In genomic region chr14:50895985-50896746, GRCm38 (mm10) we compare ENCODE assay signal across 8 mouse cellular contexts. TPM values are rescaled to one million over a fixed set of nuclear protein-coding genes. Genes with fewer than 3 reads are reported as not detected.
DNase-seq lines count a peak whose midpoint lies in the region; ATAC-seq and TF ChIP-seq lines count a peak whose summit lies in the region.

No protein-coding gene starts in this region.

- H3K27ac ChIP-seq in cerebellum, adult 2 months (ENCODE audit: insufficient read depth, low read length): peak overlapping the region; percentile 97
- peak overlapping the region; percentile 15; the same call in 1 of the 2 replicates for H3K27ac ChIP-seq in forebrain, postnatal 0 days (ENCODE audit: low read depth, low read length)
- H3K27ac ChIP-seq in hindbrain, embryonic 11.5 days (ENCODE audit: low read depth, low read length): no peak overlapping the region
- H3K27ac ChIP-seq in lung, postnatal 0 days (ENCODE audit: low read length): peak overlapping the region; percentile 63
- no peak overlapping the region for H3K27ac ChIP-seq in thymus, adult 2 months (ENCODE audit: control insufficient read depth, insufficient read depth, low read length)

- peak; percentile 35; the same call in 1 of the 2 replicates for TF ChIP-seq POLR2A in cerebellum, adult 2 months (IDR thresholded peaks at IDR 0.05; ENCODE audit: borderline replicate concordance, insufficient read depth, low read length)
- no peak for TF ChIP-seq POLR2A in thymus, adult 2 months (IDR thresholded peaks at IDR 0.05; ENCODE audit: control insufficient read depth, extremely low read depth, insufficient read depth, low read length, poor library complexity)

- peak overlapping the region; percentile 83 for H3K4me2 ChIP-seq in forebrain, postnatal 0 days (ENCODE audit: low read depth)
- peak overlapping the region; percentile 65 for H3K4me2 ChIP-seq in hindbrain, embryonic 11.5 days (replicated peaks; ENCODE audit: low read depth, low read length)
- H3K4me2 ChIP-seq in lung, postnatal 0 days (replicated peaks; ENCODE audit: low read depth, low read length): peak overlapping the region; percentile 62

- ATAC-seq in forebrain, postnatal 0 days: peak; percentile 42
- peak; percentile 53; the same call in 1 of the 2 replicates for ATAC-seq in hindbrain, embryonic 11.5 days (ENCODE audit: low FRiP score)
- ATAC-seq in lung, postnatal 0 days: peak; percentile 82

- H3K4me3 ChIP-seq in cerebellum, adult 2 months (replicated peaks; ENCODE audit: insufficient read depth, low read depth, low read length): peak overlapping the region; percentile 76
- peak overlapping the region; percentile 45 for H3K4me3 ChIP-seq in forebrain, postnatal 0 days (ENCODE audit: low read depth, low read length)
- peak overlapping the region; percentile 34 for H3K4me3 ChIP-seq in hindbrain, embryonic 11.5 days (ENCODE audit: low read depth, low read length)
- peak overlapping the region; percentile 30 for H3K4me3 ChIP-seq in lung, postnatal 0 days (ENCODE audit: low read depth, low read length)
- H3K4me3 ChIP-seq in thymus, adult 2 months (ENCODE audit: control insufficient read depth, insufficient read depth, low read length): no peak overlapping the region; the same call in 1 of the 2 replicates

- WGBS in cerebellum, adult 2 months: 2% methylated on average over 19 of the region's 19 CpGs
- 12% methylated on average over 19 of the region's 19 CpGs for WGBS in forebrain, postnatal 0 days
- 18% methylated on average over 19 of the region's 19 CpGs for WGBS in hindbrain, embryonic 11.5 days
- WGBS in lung, postnatal 0 days: 16% methylated on average over 19 of the region's 19 CpGs
- WGBS in thymus, adult 2 months: 69% methylated on average over 19 of the region's 19 CpGs

- peak overlapping the region; percentile 56 for H3K9ac ChIP-seq in forebrain, postnatal 0 days
- peak overlapping the region; percentile 52; the same call in 1 of the 2 replicates for H3K9ac ChIP-seq in hindbrain, embryonic 11.5 days (ENCODE audit: low read depth, low read length)
- peak overlapping the region; percentile 24; the same call in 1 of the 2 replicates for H3K9ac ChIP-seq in lung, postnatal 0 days (replicated peaks; ENCODE audit: low read depth)

- no peak for TF ChIP-seq CTCF in cerebellum, adult 2 months (IDR thresholded peaks at IDR 0.05; ENCODE audit: borderline replicate concordance, insufficient read depth, low read depth, low read length)
- no peak for TF ChIP-seq CTCF in forebrain, postnatal 0 days (IDR thresholded peaks at IDR 0.05; ENCODE audit: low read depth)
- no peak for TF ChIP-seq CTCF in lung, postnatal 0 days (IDR thresholded peaks at IDR 0.05)
- TF ChIP-seq CTCF in thymus, adult 2 months (IDR thresholded peaks at IDR 0.05; ENCODE audit: borderline replicate concordance, control insufficient read depth, extremely low read depth, insufficient read depth, low read length, poor library complexity): no peak

- peak; percentile 85 for DNase-seq in Muller cell, postnatal 12 days (ENCODE audit: inconsistent ontology term)
- DNase-seq in cerebellum, adult 2 months: peak; percentile 85 to 87
- peak; percentile 18 for DNase-seq in forebrain, postnatal 0 days
- DNase-seq in hindbrain, embryonic 11.5 days (ENCODE audit: low spot score): peak; percentile 37
- peak; percentile 30 to 35 for DNase-seq in layer of hippocampus, postnatal 14 days (ENCODE audit: low spot score in 2 of 2)
- peak; percentile 90 for DNase-seq in lung, postnatal 0 days (ENCODE audit: low spot score)
- DNase-seq in ovary, postnatal 10 days (ENCODE audit: low spot score): peak; percentile 21
- DNase-seq in thymus, adult 2 months: no peak

- H3K4me1 ChIP-seq in cerebellum, adult 2 months (ENCODE audit: control insufficient read depth, insufficient read depth, low read length): peaks cover 20% of the 10 kb centered on the region
- no peaks in the 10 kb centered on the region; the same call in 1 of the 2 replicates for H3K4me1 ChIP-seq in forebrain, postnatal 0 days (ENCODE audit: insufficient read depth)
- H3K4me1 ChIP-seq in hindbrain, embryonic 11.5 days (replicated peaks; ENCODE audit: control insufficient read depth, insufficient read depth, low read length): no peaks in the 10 kb centered on the region
- peaks cover 4% of the 10 kb centered on the region for H3K4me1 ChIP-seq in lung, postnatal 0 days (ENCODE audit: insufficient read depth, low read depth, low read length)
- H3K4me1 ChIP-seq in thymus, adult 2 months (replicated peaks; ENCODE audit: control insufficient read depth, insufficient read depth, low read length): peaks cover 7% of the 10 kb centered on the region

- no peak for TF ChIP-seq EP300 in lung, postnatal 0 days (IDR thresholded peaks at IDR 0.05)

- H3K9me3 ChIP-seq in forebrain, postnatal 0 days (ENCODE audit: low read length): no peaks in the 10 kb centered on the region
- no peaks in the 10 kb centered on the region for H3K9me3 ChIP-seq in hindbrain, embryonic 11.5 days (ENCODE audit: control insufficient read depth, low read length)
- H3K9me3 ChIP-seq in lung, postnatal 0 days (ENCODE audit: low read length): no peaks in the 10 kb centered on the region

- no peaks in the 10 kb centered on the region for H3K27me3 ChIP-seq in cerebellum, adult 2 months (ENCODE audit: control insufficient read depth, insufficient read depth, low read length)
- no peaks in the 10 kb centered on the region for H3K27me3 ChIP-seq in forebrain, postnatal 0 days (ENCODE audit: insufficient read depth, low read length)
- H3K27me3 ChIP-seq in hindbrain, embryonic 11.5 days (ENCODE audit: control insufficient read depth, insufficient read depth, low read length): no peaks in the 10 kb centered on the region; the same call in 1 of the 2 replicates
- no peaks in the 10 kb centered on the region for H3K27me3 ChIP-seq in lung, postnatal 0 days (replicated peaks; ENCODE audit: insufficient read depth, low read length)
- H3K27me3 ChIP-seq in thymus, adult 2 months (ENCODE audit: control insufficient read depth, insufficient read depth, low read length): no peaks in the 10 kb centered on the region

- no peaks in the 10 kb centered on the region for H3K36me3 ChIP-seq in forebrain, postnatal 0 days (ENCODE audit: insufficient read depth)
- no peaks in the 10 kb centered on the region for H3K36me3 ChIP-seq in hindbrain, embryonic 11.5 days (ENCODE audit: control insufficient read depth, insufficient read depth, low read length)
- H3K36me3 ChIP-seq in lung, postnatal 0 days (ENCODE audit: insufficient read depth, low read length): no peaks in the 10 kb centered on the region
- no peaks in the 10 kb centered on the region for H3K36me3 ChIP-seq in thymus, adult 2 months (ENCODE audit: control insufficient read depth, insufficient read depth, low read length)

RNA-seq across cellular contexts. Expression of gene Klhl33, which starts 1.1 kb away (rescaled TPM):
- polyA plus RNA-seq in cerebellum, adult 2 months (2012; rRNA removed): 34.1 and 35.4 TPM in 2 replicates
- total RNA-seq in forebrain, postnatal 0 days (2014; rRNA removed): 1.1 and 2.8 TPM in 2 replicates
- polyA plus RNA-seq in forebrain, postnatal 0 days (2015; fragmentation: Nextera tagmentation; extraction: Ambion mirVana): 0.70 and 0.80 TPM in 2 replicates
- polyA plus RNA-seq in hindbrain, embryonic 11.5 days (2014; fragmentation: Nextera tagmentation; extraction: Ambion mirVana): 0.11 TPM in 1 of 2 replicates, not detected in the other
- 1 to 10 TPM; 2.4 to 2.5 TPM for total RNA-seq in layer of hippocampus, postnatal 14 days (2021)
- 0.52 and 0.63 TPM in 2 replicates for polyA plus RNA-seq in lung, postnatal 0 days (2015; fragmentation: Nextera tagmentation; extraction: Ambion mirVana)
- polyA plus RNA-seq in thymus, adult 2 months (2012; rRNA removed): 0.31 and 1.0 TPM in 2 replicates

RNA-seq across cellular contexts. Expression of gene Tep1, which starts 25.8 kb away (rescaled TPM):
- polyA plus RNA-seq in cerebellum, adult 2 months (2012; rRNA removed): 6.4 and 8.4 TPM in 2 replicates
- total RNA-seq in forebrain, postnatal 0 days (2014; rRNA removed): 2.4 and 2.5 TPM in 2 replicates
- 1.1 and 1.2 TPM in 2 replicates for polyA plus RNA-seq in forebrain, postnatal 0 days (2015; fragmentation: Nextera tagmentation; extraction: Ambion mirVana)
- 5.8 and 6.1 TPM in 2 replicates for polyA plus RNA-seq in hindbrain, embryonic 11.5 days (2014; fragmentation: Nextera tagmentation; extraction: Ambion mirVana)
- 1 to 10 TPM; 2.7 to 6.1 TPM for total RNA-seq in layer of hippocampus, postnatal 14 days (2021)
- polyA plus RNA-seq in lung, postnatal 0 days (2015; fragmentation: Nextera tagmentation; extraction: Ambion mirVana): 11.1 and 13.0 TPM in 2 replicates
- polyA plus RNA-seq in thymus, adult 2 months (2012; rRNA removed): 29.0 and 32.2 TPM in 2 replicates

RNA-seq across cellular contexts. Expression of gene Osgep, which starts 28.5 kb away (rescaled TPM):
- 65.1 and 70.3 TPM in 2 replicates for polyA plus RNA-seq in cerebellum, adult 2 months (2012; rRNA removed)
- 75.2 and 102 TPM in 2 replicates for total RNA-seq in forebrain, postnatal 0 days (2014; rRNA removed)
- 79.1 and 87.6 TPM in 2 replicates for polyA plus RNA-seq in forebrain, postnatal 0 days (2015; fragmentation: Nextera tagmentation; extraction: Ambion mirVana)
- 146 and 160 TPM in 2 replicates for polyA plus RNA-seq in hindbrain, embryonic 11.5 days (2014; fragmentation: Nextera tagmentation; extraction: Ambion mirVana)
- 10 to 100 TPM; 30.9 to 42.8 TPM for total RNA-seq in layer of hippocampus, postnatal 14 days (2021)
- 96.7 and 102 TPM in 2 replicates for polyA plus RNA-seq in lung, postnatal 0 days (2015; fragmentation: Nextera tagmentation; extraction: Ambion mirVana)
- polyA plus RNA-seq in thymus, adult 2 months (2012; rRNA removed): 131 and 143 TPM in 2 replicates

RNA-seq across cellular contexts. Expression of gene Apex1, which starts 28.6 kb away (rescaled TPM):
- 48.5 and 49.7 TPM in 2 replicates for polyA plus RNA-seq in cerebellum, adult 2 months (2012; rRNA removed)
- 134 and 150 TPM in 2 replicates for total RNA-seq in forebrain, postnatal 0 days (2014; rRNA removed)
- 193 and 233 TPM in 2 replicates for polyA plus RNA-seq in forebrain, postnatal 0 days (2015; fragmentation: Nextera tagmentation; extraction: Ambion mirVana)
- 344 and 364 TPM in 2 replicates for polyA plus RNA-seq in hindbrain, embryonic 11.5 days (2014; fragmentation: Nextera tagmentation; extraction: Ambion mirVana)
- 10 to 100 TPM; 66.3 to 71.3 TPM for total RNA-seq in layer of hippocampus, postnatal 14 days (2021)
- polyA plus RNA-seq in lung, postnatal 0 days (2015; fragmentation: Nextera tagmentation; extraction: Ambion mirVana): 52.4 and 61.2 TPM in 2 replicates
- polyA plus RNA-seq in thymus, adult 2 months (2012; rRNA removed): 44.5 and 54.1 TPM in 2 replicates

RNA-seq across cellular contexts. Expression of gene Pip4p1, which starts 34.5 kb away (rescaled TPM):
- polyA plus RNA-seq in cerebellum, adult 2 months (2012; rRNA removed): 204 and 212 TPM in 2 replicates
- 54.8 and 61.9 TPM in 2 replicates for total RNA-seq in forebrain, postnatal 0 days (2014; rRNA removed)
- polyA plus RNA-seq in forebrain, postnatal 0 days (2015; fragmentation: Nextera tagmentation; extraction: Ambion mirVana): 97.2 and 103 TPM in 2 replicates
- 53.8 and 55.6 TPM in 2 replicates for polyA plus RNA-seq in hindbrain, embryonic 11.5 days (2014; fragmentation: Nextera tagmentation; extraction: Ambion mirVana)
- total RNA-seq in layer of hippocampus, postnatal 14 days (2021): 10 to 100 TPM; 77.4 to 86.4 TPM
- polyA plus RNA-seq in lung, postnatal 0 days (2015; fragmentation: Nextera tagmentation; extraction: Ambion mirVana): 52.0 and 52.3 TPM in 2 replicates
- polyA plus RNA-seq in thymus, adult 2 months (2012; rRNA removed): 90.8 and 93.2 TPM in 2 replicates

Comparison
In these comparisons a context has a peak if more than half of its experiments do, and no peak if none do; other contexts are left out.
1. H3K27ac ChIP-seq: peak in cerebellum, adult 2 months (single experiment), forebrain, postnatal 0 days (single experiment) and lung, postnatal 0 days (single experiment); none in hindbrain, embryonic 11.5 days (single experiment) and thymus, adult 2 months (single experiment).
2. RNA of gene Klhl33, which starts 1.1 kb away (polyA plus RNA-seq): 34.1 to 35.4 TPM in cerebellum, adult 2 months; 0.31 to 1.0 TPM in thymus, adult 2 months, 0.70 to 0.80 TPM in forebrain, postnatal 0 days, 0.52 to 0.63 TPM in lung, postnatal 0 days and 0.11 TPM in hindbrain, embryonic 11.5 days; every median in the first group is over 10 times any median in the second.
3. Peak in every context shown above with its lines, with median percentiles within 50 percentile points of each other: ATAC-seq, H3K4me2 ChIP-seq and H3K9ac ChIP-seq.